Mouse (Mus musculus): ENCODE data around the gene Hist1h1c. TPM values are rescaled to one million over a fixed set of nuclear protein-coding genes. Genes with fewer than 3 reads are reported as not detected.
"Not testable (repeated sequence)": the region's sequence is repeated elsewhere in the genome, so short reads cannot be mapped to it uniquely, and the experiment has no call there.

The Hist1h1c gene
- polyA plus RNA-seq, 1 experiment from 2014 or later = 56.9 TPM

GRCm38 (mm10) chr13:23759251-23759771, 20.7 kb downstream of the Hist1h1c start:
- WGBS (ENCODE audit: insufficient replicate concordance) = 86% methylated on average over 3 of the region's 3 CpGs
- no peaks in the 10 kb centered on the region for H3K9me3 ChIP-seq (replicated peaks)
- no peaks in the 10 kb centered on the region for H3K36me3 ChIP-seq
- peaks cover 69% of the 10 kb centered on the region for H3K4me1 ChIP-seq
- peak overlapping the region; percentile 99 for H3K27ac ChIP-seq
- peak overlapping the region; percentile 90 for H3K4me2 ChIP-seq
- peak overlapping the region; percentile 63; the same call in 1 of the 2 replicates for H3K4me3 ChIP-seq
- ATAC-seq = no peak
- no peaks in the 10 kb centered on the region for H3K27me3 ChIP-seq (replicated peaks)
- peak overlapping the region; percentile 85 for H3K9ac ChIP-seq

- Histone ChIP-seq H3K4me3 (peak overlapping the region; percentile 63), H3K27ac (peak overlapping the region; percentile 99), H3K4me1 (peaks cover 75% of the 10 kb centered on the region), H3K36me3 (no peaks in the 10 kb centered on the region), H3K9me3 (replicated peaks) (no peaks in the 10 kb centered on the region), H3K4me2 (peak overlapping the region; percentile 90), H3K9ac (peak overlapping the region; percentile 85), H3K27me3 (replicated peaks) (no peaks in the 10 kb centered on the region)
- WGBS (ENCODE audit: insufficient replicate concordance) = 43% methylated on average over 1 of the region's 1 CpGs
- ATAC-seq = no peak
These were observed 21.3 kb downstream of the Hist1h1c start for GRCm38 (mm10) chr13:23759916-23760239.

GRCm38 (mm10) chr13:23760240-23760971, 21.8 kb downstream of the Hist1h1c start:
- Histone ChIP-seq H3K4me1 (peaks cover 75% of the 10 kb centered on the region), H3K4me3 (peak overlapping the region; percentile 63), H3K27me3 (replicated peaks) (no peaks in the 10 kb centered on the region), H3K36me3 (no peaks in the 10 kb centered on the region), H3K4me2 (peak overlapping the region; percentile 90), H3K9me3 (replicated peaks) (no peaks in the 10 kb centered on the region), H3K27ac (peak overlapping the region; percentile 99), H3K9ac (peak overlapping the region; percentile 85)
- WGBS (ENCODE audit: insufficient replicate concordance) = under 1% methylated on average over 22 of the region's 27 CpGs
- no peak for ATAC-seq

GRCm38 (mm10) chr13:23760972-23761864, 22.6 kb downstream of the Hist1h1c start, which contains the start of gene Hist1h4a:
Hist1h4a (minus strand) TSS chr13:23761230.
- peak within 1 kb of the TSS; percentile 63 for H3K4me3 ChIP-seq
- H3K27ac ChIP-seq = peak within 1 kb of the TSS; percentile 99
- WGBS (ENCODE audit: insufficient replicate concordance) = under 1% methylated on average over 69 of the region's 72 CpGs

GRCm38 (mm10) chr13:23761871-23762821, 23.5 kb downstream of the Hist1h1c start, which contains the start of gene Hist1h3a:
Hist1h3a (minus strand) TSS chr13:23762386.
- Histone ChIP-seq H3K4me3 (peak within 1 kb of the TSS; percentile 63), H3K27ac (peak within 1 kb of the TSS; percentile 99), H3K4me1 (peaks cover 79% of the 10 kb centered on the region), H3K9ac (peak within 1 kb of the TSS; percentile 92), H3K4me2 (peak within 1 kb of the TSS; percentile 90)
- ATAC-seq = peak; percentile 59
- WGBS (ENCODE audit: insufficient replicate concordance) = under 1% methylated on average over 32 of the region's 52 CpGs
- H3K9me3 ChIP-seq (replicated peaks); H3K27me3 ChIP-seq (replicated peaks); H3K36me3 ChIP-seq: not testable (repeated sequence)

More at GRCm38 (mm10) chr13:23760972-23761864, 22.6 kb downstream of the Hist1h1c start, which contains the start of gene Hist1h4a:
- peak within 1 kb of the TSS; percentile 92 for H3K9ac ChIP-seq
- peak within 1 kb of the TSS; percentile 90 for H3K4me2 ChIP-seq
- peaks cover 73% of the 10 kb centered on the region for H3K4me1 ChIP-seq
- no peaks in the 10 kb centered on the region for H3K27me3 ChIP-seq (replicated peaks)
- ATAC-seq = peak; percentile 64
- H3K9me3 ChIP-seq (replicated peaks) = no peaks in the 10 kb centered on the region
- no peaks in the 10 kb centered on the region for H3K36me3 ChIP-seq

- no peaks in the 10 kb centered on the region for H3K36me3 ChIP-seq
- no peaks in the 10 kb centered on the region for H3K9me3 ChIP-seq (replicated peaks)
- H3K4me2 ChIP-seq = peak overlapping the region; percentile 90
- ATAC-seq = no peak
- peak overlapping the region; percentile 63 for H3K4me3 ChIP-seq
- peaks cover 68% of the 10 kb centered on the region for H3K4me1 ChIP-seq
- peak overlapping the region; percentile 99 for H3K27ac ChIP-seq
- WGBS (ENCODE audit: insufficient replicate concordance) = under 1% methylated on average over 10 of the region's 10 CpGs
- H3K9ac ChIP-seq = peak overlapping the region; percentile 92
- no peaks in the 10 kb centered on the region for H3K27me3 ChIP-seq (replicated peaks)
These were observed 24.6 kb downstream of the Hist1h1c start for GRCm38 (mm10) chr13:23763242-23763585.

- peak; percentile 47 for ATAC-seq
- H3K36me3 ChIP-seq = no peaks in the 10 kb centered on the region
- H3K9ac ChIP-seq = peak within 1 kb of the TSS; percentile 92
- H3K4me2 ChIP-seq = peak within 1 kb of the TSS; percentile 90
- H3K27ac ChIP-seq = peak within 1 kb of the TSS; percentile 99
- peak within 1 kb of the TSS; percentile 63 for H3K4me3 ChIP-seq
- 2% methylated on average over 34 of the region's 34 CpGs for WGBS (ENCODE audit: insufficient replicate concordance)
- no peaks in the 10 kb centered on the region for H3K9me3 ChIP-seq (replicated peaks)
- no peaks in the 10 kb centered on the region for H3K27me3 ChIP-seq (replicated peaks)
- H3K4me1 ChIP-seq = peaks cover 65% of the 10 kb centered on the region
These were observed 25.1 kb downstream of the Hist1h1c start, which contains the start of gene Hist1h1a for GRCm38 (mm10) chr13:23763586-23764323. Hist1h1a (plus strand) TSS chr13:23763666.

GRCm38 (mm10) chr13:23764324-23765171, 25.9 kb downstream of the Hist1h1c start:
- WGBS (ENCODE audit: insufficient replicate concordance) = 20% methylated on average over 12 of the region's 12 CpGs
- peak; percentile 44 for ATAC-seq
- no peaks in the 10 kb centered on the region for H3K27me3 ChIP-seq (replicated peaks)
- H3K4me2 ChIP-seq = peak overlapping the region; percentile 90
- no peaks in the 10 kb centered on the region for H3K9me3 ChIP-seq (replicated peaks)
- peak overlapping the region; percentile 92 for H3K9ac ChIP-seq
- H3K27ac ChIP-seq = peak overlapping the region; percentile 99
- H3K4me3 ChIP-seq = peak overlapping the region; percentile 63
- no peaks in the 10 kb centered on the region for H3K36me3 ChIP-seq
- peaks cover 62% of the 10 kb centered on the region for H3K4me1 ChIP-seq

- peak overlapping the region; percentile 90 for H3K4me2 ChIP-seq
- ATAC-seq = no peak
These were observed 26.5 kb downstream of the Hist1h1c start for GRCm38 (mm10) chr13:23765172-23765513.

GRCm38 (mm10) chr13:23766772-23767171, 28.2 kb downstream of the Hist1h1c start:
- Histone ChIP-seq H3K9ac (0 out of 2 replicates have a peak overlapping the region, but pooled peaks have one; percentile 14), H3K9me3 (replicated peaks) (no peaks in the 10 kb centered on the region), H3K4me3 (no peak overlapping the region), H3K27me3 (replicated peaks) (no peaks in the 10 kb centered on the region), H3K27ac (peak overlapping the region; percentile 51; the same call in 1 of the 2 replicates), H3K36me3 (no peaks in the 10 kb centered on the region), H3K4me2 (no peak overlapping the region), H3K4me1 (peaks cover 54% of the 10 kb centered on the region)
- ATAC-seq = no peak

More at GRCm38 (mm10) chr13:23765172-23765513, 26.5 kb downstream of the Hist1h1c start:
- WGBS (ENCODE audit: insufficient replicate concordance) = 12% methylated on average over 1 of the region's 1 CpGs
- Histone ChIP-seq H3K9me3 (replicated peaks) (no peaks in the 10 kb centered on the region), H3K36me3 (no peaks in the 10 kb centered on the region), H3K4me1 (peaks cover 62% of the 10 kb centered on the region), H3K27me3 (replicated peaks) (no peaks in the 10 kb centered on the region), H3K27ac (peak overlapping the region; percentile 99), H3K4me3 (peak overlapping the region; percentile 63), H3K9ac (peak overlapping the region; percentile 92)
